Mouse (Mus musculus): ENCODE data around the gene Sirt3.
"Not testable (repeated sequence)": the region's sequence is repeated elsewhere in the genome, so short reads cannot be mapped to it uniquely, and the experiment has no call there.

The Sirt3 gene

GRCm38 (mm10) chr7:140899121-140899520 lies 17.0 kb upstream of the Sirt3 start:
- CTCF ChIA-PET, result interaction anchor here (0.6 kb wide), 1 partner anchor 160 kb away, joined by 15 read pairs; no protein-coding TSS in a partner anchor

DNA sequence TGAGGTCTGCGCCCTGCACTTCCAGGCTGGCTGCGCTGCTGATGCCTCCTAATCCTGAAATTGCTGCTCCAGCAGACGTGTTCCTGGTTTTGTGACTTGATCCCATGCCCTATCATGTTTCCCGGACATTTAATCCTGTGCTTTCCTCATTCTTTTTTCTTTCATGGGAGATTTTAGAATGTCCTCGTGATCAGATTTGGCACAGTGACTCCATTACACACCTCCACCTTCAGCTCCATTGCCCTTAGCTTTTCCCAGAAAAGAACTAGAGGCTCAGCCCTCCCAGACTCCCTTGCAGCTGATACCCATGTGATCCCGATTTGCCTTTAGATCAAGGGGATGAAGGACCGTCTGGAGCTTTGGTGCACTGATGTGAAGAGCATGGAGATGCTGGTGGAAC lies 15.8 kb upstream of the Sirt3 start:
- CTCF ChIA-PET, result no interaction called here

DNA sequence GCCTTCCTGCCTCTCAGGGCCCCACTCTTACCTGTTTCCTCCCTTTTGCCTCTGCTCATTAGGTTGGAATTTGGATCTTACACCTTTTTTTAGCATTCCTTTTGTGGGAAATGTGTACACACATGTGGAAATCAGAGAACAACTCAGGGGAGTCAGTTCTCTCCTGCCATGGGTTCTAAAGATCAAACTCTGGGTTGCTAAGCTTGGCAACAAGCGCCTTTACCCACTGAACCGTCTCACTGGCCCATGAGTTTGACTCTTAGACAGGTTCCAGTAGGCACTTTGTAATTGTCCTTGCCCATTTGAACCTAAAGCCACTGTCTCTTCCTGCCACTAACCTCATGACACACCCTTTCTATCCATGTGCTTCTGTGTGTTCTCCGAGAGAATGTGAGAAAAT lies 12.5 kb upstream of the Sirt3 start:
- CTCF ChIA-PET, result no interaction called here

DNA sequence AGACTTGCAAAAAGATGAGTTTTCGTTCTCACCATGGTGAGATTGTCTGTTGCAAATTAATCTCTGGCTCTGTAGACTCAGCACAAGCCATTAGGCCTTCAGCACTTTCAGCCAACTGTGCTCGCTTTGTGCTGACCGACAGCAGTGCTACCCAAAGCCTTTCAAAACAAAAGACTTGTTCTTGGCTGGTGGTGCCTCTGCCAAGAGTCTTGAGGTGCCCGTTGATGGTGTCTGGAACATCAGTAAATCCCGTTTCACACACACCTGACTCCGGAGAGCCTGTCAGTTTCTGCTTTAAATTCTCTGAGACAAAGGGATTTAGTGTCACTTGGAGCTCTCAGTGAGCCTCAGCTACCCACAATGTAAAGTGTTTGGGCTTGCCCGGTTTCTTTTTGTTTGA lies 11.9 kb upstream of the Sirt3 start:
- CTCF ChIA-PET, result no interaction called here

GRCm38 (mm10) chr7:140890636-140891035 lies 8.5 kb upstream of the Sirt3 start:
- CTCF ChIA-PET, result not testable (repeated sequence)

- CTCF ChIA-PET, result no interaction called here
These were observed 327 bp upstream of the Sirt3 start for GRCm38 (mm10) chr7:140882469-140882803.

GRCm38 (mm10) chr7:140880865-140881515 lies 1.1 kb downstream of the Sirt3 start:
- CTCF ChIA-PET, result no interaction called here

DNA sequence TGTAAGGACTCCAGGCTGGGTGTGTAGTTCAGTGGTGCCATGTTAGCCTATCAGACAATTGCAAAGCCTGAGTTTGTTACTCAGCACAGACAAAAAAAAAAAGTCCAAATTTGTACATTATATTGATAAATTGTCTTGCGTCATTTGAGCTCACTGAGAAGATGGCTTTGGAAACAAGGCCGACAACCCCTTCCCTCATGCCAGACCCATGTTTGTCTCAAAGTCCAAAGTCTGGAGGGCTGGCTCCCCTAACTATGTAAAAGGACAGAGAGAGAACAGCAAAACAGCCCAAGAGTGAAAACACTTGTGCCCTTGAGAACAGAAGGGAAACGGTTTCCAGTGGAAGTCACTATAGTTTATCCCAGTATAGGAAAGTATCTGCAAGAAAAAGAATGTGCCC lies 1.7 kb downstream of the Sirt3 start:
- CTCF ChIA-PET, result no interaction called here

DNA sequence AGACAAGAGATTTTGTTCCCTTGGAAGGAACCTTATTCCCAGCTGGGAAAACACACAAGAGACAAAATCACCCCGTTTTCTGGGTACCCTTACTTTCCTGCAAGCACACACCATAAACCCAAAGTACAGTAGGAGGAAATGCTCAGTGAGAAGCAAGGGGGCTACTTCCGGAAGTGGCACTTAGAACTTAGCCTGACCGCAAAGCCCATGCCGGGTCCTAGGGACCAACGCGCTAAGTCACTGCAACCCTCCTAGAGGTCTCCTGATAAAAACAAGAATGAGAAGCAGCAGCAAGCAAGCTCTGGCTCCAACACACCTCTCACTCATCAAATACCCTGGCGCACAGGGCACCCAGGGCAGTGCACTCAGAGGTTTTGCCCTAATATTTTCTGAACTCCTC lies 2.8 kb downstream of the Sirt3 start:
- CTCF ChIA-PET, result no interaction called here

GRCm38 (mm10) chr7:140877364-140877763 lies 4.7 kb downstream of the Sirt3 start:
- CTCF ChIA-PET, result no interaction called here

DNA sequence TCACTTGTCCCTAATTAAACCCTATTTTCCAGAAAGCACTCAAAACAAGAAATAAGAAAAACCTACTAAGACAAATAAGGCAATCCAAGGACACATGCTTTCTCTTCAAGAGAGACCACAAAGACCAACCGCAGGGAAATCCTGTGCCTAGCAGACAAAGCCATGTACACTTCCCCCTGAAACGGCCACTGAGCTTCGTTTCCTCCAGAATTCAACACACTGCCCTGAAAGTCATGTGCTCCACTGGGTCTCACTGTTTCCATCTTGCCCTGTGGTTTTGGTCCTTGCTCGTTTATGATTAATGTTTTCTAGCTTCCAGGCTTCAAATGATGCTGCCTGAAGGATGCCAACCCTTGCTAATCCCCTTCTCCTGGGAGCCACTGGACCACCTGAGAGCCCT lies 7.9 kb downstream of the Sirt3 start:
- CTCF ChIA-PET, result no interaction called here

- CTCF ChIA-PET, result no interaction called here
These were observed 17.3 kb downstream of the Sirt3 start for GRCm38 (mm10) chr7:140864761-140865160.

- CTCF ChIA-PET, result no interaction called here
These were observed 21.4 kb downstream of the Sirt3 start for GRCm38 (mm10) chr7:140860728-140861127.

DNA sequence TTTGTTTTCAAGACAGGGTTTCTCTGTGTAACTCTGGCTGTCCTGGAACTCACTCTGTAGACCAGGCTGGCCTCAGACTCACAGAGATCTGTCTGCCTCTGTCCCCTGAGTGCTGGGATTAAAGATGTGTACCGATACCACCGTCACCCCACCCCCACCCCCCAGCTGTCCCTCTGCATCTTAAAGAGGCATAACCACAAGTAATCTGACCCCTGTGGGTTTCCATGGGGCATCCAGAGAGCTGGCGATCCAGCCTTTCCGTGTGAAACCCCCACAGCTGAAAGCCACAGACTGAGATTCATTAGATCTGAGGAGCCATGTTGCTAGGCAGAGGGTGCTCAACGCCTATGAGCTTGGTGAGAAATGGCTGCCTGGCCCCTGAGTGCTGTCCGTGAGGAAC lies 22.1 kb downstream of the Sirt3 start:
- CTCF ChIA-PET, result no interaction called here

- CTCF ChIA-PET, result interaction anchor here (0.6 kb wide), 1 partner anchor 14 kb away, joined by 3 read pairs; no protein-coding TSS in a partner anchor
These were observed 23.4 kb downstream of the Sirt3 start for GRCm38 (mm10) chr7:140858746-140859145.

- CTCF ChIA-PET, result no interaction called here
These were observed 24.3 kb downstream of the Sirt3 start, which contains the start of gene Bet1l for GRCm38 (mm10) chr7:140857550-140858505. TSS of gene Bet1l (minus strand) at chr7:140857577.

- CTCF ChIA-PET, result no interaction called here
These were observed 25.1 kb downstream of the Sirt3 start, which contains the start of gene Ric8a for GRCm38 (mm10) chr7:140856785-140857549. TSS of gene Ric8a (plus strand) at chr7:140856957.

- CTCF ChIA-PET, result no interaction called here
These were observed 26.0 kb downstream of the Sirt3 start, which contains the start of gene Gm45785 for GRCm38 (mm10) chr7:140855860-140856784. TSS of gene Gm45785 (minus strand) at chr7:140856331.

DNA sequence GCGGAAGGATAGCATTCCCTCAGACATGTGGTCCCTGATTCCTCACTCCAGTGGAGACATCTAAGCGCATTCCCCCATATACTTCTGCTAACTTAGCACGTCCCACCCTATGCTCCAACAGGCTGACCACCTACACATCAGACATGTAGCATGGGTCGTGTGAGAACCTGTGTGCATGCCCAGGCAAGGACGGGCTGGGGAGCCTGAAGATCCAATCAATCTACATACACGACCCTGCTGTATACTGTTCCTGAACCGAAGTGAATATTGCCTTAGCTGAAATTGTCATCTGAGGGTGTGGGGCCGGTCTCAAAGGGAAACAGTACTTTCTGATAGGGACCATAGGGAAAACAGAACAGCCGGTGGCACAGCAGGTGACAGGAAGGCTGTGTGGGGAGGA lies 26.9 kb downstream of the Sirt3 start:
- CTCF ChIA-PET, result no interaction called here

DNA sequence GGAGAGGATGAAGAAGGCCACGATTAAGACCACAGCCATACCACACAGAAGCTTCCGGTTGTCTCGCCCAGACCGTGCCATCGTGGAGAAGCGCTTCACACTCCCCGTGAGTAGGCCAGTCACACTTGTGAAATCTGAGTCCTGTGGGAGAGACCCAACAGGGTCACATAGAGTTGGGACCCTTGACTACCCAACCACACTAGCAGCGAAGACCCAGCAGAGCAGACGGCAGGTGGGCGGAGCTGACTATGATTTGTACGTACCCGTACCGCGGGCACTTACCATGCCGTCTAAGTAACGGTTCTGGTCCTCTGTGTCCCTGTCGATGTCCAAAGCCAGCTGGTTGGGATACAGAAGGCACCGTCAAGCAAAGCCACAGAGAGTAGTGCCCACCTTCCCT lies 27.6 kb downstream of the Sirt3 start:
- CTCF ChIA-PET, result no interaction called here

DNA sequence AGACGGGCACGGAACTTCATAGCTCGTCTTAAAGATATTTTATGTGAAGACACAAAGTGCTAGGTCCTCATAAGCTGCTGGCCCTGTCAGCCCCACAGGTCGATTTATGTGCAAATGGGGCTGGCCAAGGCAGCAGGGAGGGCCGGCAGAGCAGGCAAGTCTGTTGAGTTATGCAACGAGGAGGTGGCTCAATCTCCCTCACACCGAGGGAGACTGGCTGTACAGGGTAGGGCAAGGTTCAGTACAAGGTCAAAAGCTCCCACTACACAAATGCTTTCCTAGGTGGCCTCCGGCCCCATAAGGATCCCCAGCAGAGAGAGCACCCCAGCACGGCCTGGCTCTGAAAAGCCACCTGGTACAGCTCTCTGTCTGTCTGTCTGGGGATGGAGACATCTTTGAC lies 28.7 kb downstream of the Sirt3 start:
- CTCF ChIA-PET, result no interaction called here

All from spleen, embryonic (tissue).